Mouse (Mus musculus) bone marrow macrophage, adult 2 months (primary cell): ENCODE measurements around the gene Arntl2.

ENCODE experiments used
- CTCF ChIP-seq: IDR thresholded peaks from 2 replicates; pipeline ENCODE4 v1.5.1; 2012; ENCODE audit warnings: low read depth, mild to moderate bottlenecking, low read length, moderate library complexity
- POLR2A ChIP-seq: IDR thresholded peaks from 2 replicates; pipeline ENCODE4 v1.6.1; 2012; ENCODE audit warnings: mild to moderate bottlenecking, low read depth, low read length, borderline replicate concordance

DNA sequence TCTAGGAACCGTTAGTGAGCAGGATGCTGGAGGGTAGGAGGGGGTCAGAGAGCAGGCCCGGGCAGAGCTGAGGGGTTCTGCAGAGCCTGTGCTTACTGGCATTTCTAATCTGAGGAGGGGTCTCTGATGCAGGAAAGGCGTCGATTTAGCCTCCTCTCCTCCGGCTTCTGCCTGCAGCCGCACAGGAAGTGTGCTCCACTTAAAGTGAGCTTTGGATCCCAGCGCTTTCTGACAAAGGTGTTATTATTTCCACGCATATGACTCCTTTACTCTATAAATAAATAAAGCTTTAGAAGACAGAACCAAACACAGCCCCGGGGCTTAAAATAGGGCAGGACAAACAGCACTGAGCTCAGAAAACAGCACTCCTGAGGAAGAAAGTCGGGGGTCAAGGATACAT is 83.1 kb downstream of the Arntl2 start:
- TF ChIP-seq CTCF (no peak), POLR2A (no peak)
